Comparison of ENCODE assay signal across 8 mouse cellular contexts in genomic region chr6:112304751-112305150, GRCm38 (mm10). TPM values are rescaled to one million over a fixed set of nuclear protein-coding genes. Genes with fewer than 3 reads are reported as not detected.
DNase-seq lines count a peak whose midpoint lies in the region; ATAC-seq and TF ChIP-seq lines count a peak whose summit lies in the region.
"Had no signal": no experiment of that assay in that cellular context is flagged by ENCODE, and none has a peak within 500 bp of the region (broad histone marks: within the 10 kb centered on the region; RNA-seq: fewer than 3 reads in every experiment).

No protein-coding gene starts in this region.

- no peak overlapping the region for H3K9ac ChIP-seq in stomach, embryonic 15.5 days
- no peak overlapping the region for H3K9ac ChIP-seq in stomach, postnatal 0 days (ENCODE audit: low read length)
- no peak overlapping the region for H3K9ac ChIP-seq in stomach, embryonic 16.5 days (ENCODE audit: low read length)

- peak; percentile 27; the same call in 1 of the 2 replicates for ATAC-seq in stomach, embryonic 15.5 days (ENCODE audit: insufficient read depth, low FRiP score, low read depth)
- no peak; the same call in 1 of the 2 replicates for ATAC-seq in stomach, postnatal 0 days (ENCODE audit: low FRiP score, low TSS enrichment)
- ATAC-seq in stomach, embryonic 16.5 days (ENCODE audit: insufficient read depth, low FRiP score) = peak; percentile 33; the same call in 1 of the 2 replicates

- no peak overlapping the region for H3K4me3 ChIP-seq in stomach, embryonic 15.5 days (replicated peaks)
- H3K4me3 ChIP-seq in stomach, postnatal 0 days (ENCODE audit: low read depth, low read length) = no peak overlapping the region
- no peak overlapping the region for H3K4me3 ChIP-seq in heart, embryonic 10.5 days
- H3K4me3 ChIP-seq in stomach, embryonic 16.5 days (replicated peaks; ENCODE audit: low read length) = no peak overlapping the region

- no peak overlapping the region for H3K27ac ChIP-seq in stomach, embryonic 15.5 days
- H3K27ac ChIP-seq in stomach, postnatal 0 days (replicated peaks) = no peak overlapping the region
- 0 out of 2 replicates have a peak overlapping the region, but pooled peaks have one; percentile 9 for H3K27ac ChIP-seq in heart, embryonic 10.5 days
- no peak overlapping the region for H3K27ac ChIP-seq in stomach, embryonic 16.5 days (ENCODE audit: low read length)
- H3K27ac ChIP-seq: macrophage had no signal

- peaks cover 13% of the 10 kb centered on the region for H3K4me1 ChIP-seq in stomach, embryonic 15.5 days
- no peaks in the 10 kb centered on the region for H3K4me1 ChIP-seq in stomach, postnatal 0 days (replicated peaks; ENCODE audit: control insufficient read depth, insufficient read depth)
- H3K4me1 ChIP-seq in heart, embryonic 10.5 days = peaks cover 36% of the 10 kb centered on the region
- no peaks in the 10 kb centered on the region; the same call in 1 of the 2 replicates for H3K4me1 ChIP-seq in stomach, embryonic 16.5 days (ENCODE audit: control insufficient read depth, insufficient read depth, low read length)

- no peak for DNase-seq in stomach, postnatal 0 days (ENCODE audit: low spot score)
- no peak for DNase-seq in heart, embryonic 10.5 days (ENCODE audit: low spot score)
- DNase-seq in left cerebral cortex, postnatal 25 days (ENCODE audit: low spot score in 2 of 2) = peak; percentile 15 to 20
- DNase-seq in cerebellum, postnatal 4 days (ENCODE audit: low spot score in 2 of 2) = no peak
- no peak for DNase-seq in yolk sac, embryonic 10.5 days (ENCODE audit: low spot score)

- no peak overlapping the region for H3K4me2 ChIP-seq in stomach, embryonic 15.5 days
- no peak overlapping the region for H3K4me2 ChIP-seq in stomach, postnatal 0 days (replicated peaks; ENCODE audit: low read depth)
- no peak overlapping the region for H3K4me2 ChIP-seq in stomach, embryonic 16.5 days (ENCODE audit: low read depth, low read length)

- no peaks in the 10 kb centered on the region for H3K36me3 ChIP-seq in stomach, embryonic 15.5 days
- no peaks in the 10 kb centered on the region for H3K36me3 ChIP-seq in stomach, postnatal 0 days (ENCODE audit: control insufficient read depth, insufficient read depth, low read length)
- no peaks in the 10 kb centered on the region for H3K36me3 ChIP-seq in heart, embryonic 10.5 days
- H3K36me3 ChIP-seq in stomach, embryonic 16.5 days (ENCODE audit: control insufficient read depth, insufficient read depth, low read length) = no peaks in the 10 kb centered on the region

- TF ChIP-seq EP300 in stomach, postnatal 0 days (optimal IDR thresholded peaks at IDR 0.05) = no peak

- WGBS in stomach, embryonic 15.5 days = 29% methylated on average over 8 of the region's 8 CpGs
- WGBS in stomach, postnatal 0 days = 41% methylated on average over 8 of the region's 8 CpGs
- WGBS in heart, embryonic 10.5 days = 42% methylated on average over 8 of the region's 8 CpGs
- WGBS in stomach, embryonic 16.5 days = 25% methylated on average over 8 of the region's 8 CpGs

- intact Hi-C loops in left cerebral cortex, postnatal 25 days (cut with DNase I) = no loop called here

- no peaks in the 10 kb centered on the region for H3K27me3 ChIP-seq in stomach, embryonic 15.5 days (replicated peaks)
- no peaks in the 10 kb centered on the region for H3K27me3 ChIP-seq in stomach, postnatal 0 days (ENCODE audit: control insufficient read depth, insufficient read depth, low read length)
- H3K27me3 ChIP-seq in heart, embryonic 10.5 days (ENCODE audit: insufficient read depth, poor library complexity, severe bottlenecking) = no peaks in the 10 kb centered on the region
- no peaks in the 10 kb centered on the region for H3K27me3 ChIP-seq in stomach, embryonic 16.5 days (ENCODE audit: control insufficient read depth, insufficient read depth, low read length)

- no peaks in the 10 kb centered on the region for H3K9me3 ChIP-seq in stomach, embryonic 15.5 days
- no peaks in the 10 kb centered on the region for H3K9me3 ChIP-seq in stomach, postnatal 0 days (ENCODE audit: control insufficient read depth, low read length)
- no peaks in the 10 kb centered on the region for H3K9me3 ChIP-seq in heart, embryonic 10.5 days
- H3K9me3 ChIP-seq in stomach, embryonic 16.5 days (replicated peaks; ENCODE audit: control insufficient read depth, low read length) = no peaks in the 10 kb centered on the region

- no peak for TF ChIP-seq CTCF in stomach, postnatal 0 days (IDR thresholded peaks at IDR 0.05; ENCODE audit: low read depth)

RNA-seq across cellular contexts. Expression of gene Lmcd1, which starts 31.2 kb away (rescaled TPM):
- polyA plus RNA-seq in stomach, embryonic 15.5 days (2015; fragmentation: Nextera tagmentation; extraction: Ambion mirVana) = 15.0 and 15.6 TPM in 2 replicates
- 12.5 and 13.2 TPM in 2 replicates for polyA plus RNA-seq in stomach, postnatal 0 days (2015; fragmentation: Nextera tagmentation; extraction: Ambion mirVana)
- 12.8 and 30.3 TPM in 2 replicates for polyA plus RNA-seq in heart, embryonic 10.5 days (2016; fragmentation: Nextera tagmentation; extraction: Ambion mirVana)
- total RNA-seq in left cerebral cortex, postnatal 25 days (2021) = 10 to 100 TPM in 1 of 2 experiments, 1 to 10 TPM in 1; 9.8 to 10.3 TPM
- polyA plus RNA-seq in stomach, embryonic 16.5 days (2015; fragmentation: Nextera tagmentation; extraction: Ambion mirVana) = 15.3 and 30.2 TPM in 2 replicates
- polyA plus RNA-seq: macrophage had no signal

Comparison
In these comparisons a context has a peak if more than half of its experiments do, and no peak if none do; other contexts are left out.
1. DNase-seq: peak in left cerebral cortex, postnatal 25 days (2 of 2); none in stomach, postnatal 0 days (single experiment), heart, embryonic 10.5 days (single experiment), cerebellum, postnatal 4 days (0 of 2) and yolk sac, embryonic 10.5 days (single experiment).